Mouse (Mus musculus) frontal cortex, adult 2 months (tissue): Measurements from ENCODE around the gene Bsg. TPM values are rescaled to one million over a fixed set of nuclear protein-coding genes. Genes with fewer than 3 reads are reported as not detected.
A peak's percentile ranks its signal among the peaks of the same experiment; 100 is the strongest.
"Not testable (repeated sequence)": the region's sequence is repeated elsewhere in the genome, so short reads cannot be mapped to it uniquely, and the experiment has no call there.

Experiments used
- DNase-seq, 2 experiments: peaks; one replicate each; pipeline ENCODE4 v3.0.0; 2022; ENCODE audit warnings: low spot score in 1 of 2; ENCODE audit errors: extremely low spot score in 1 of 2
- polyA plus RNA-seq: library from polyadenylated mRNA; depleted of rRNA; stranded (reverse); fragments of >200 nt; gene quantifications from 2 replicates; pipeline ENCODE4 v1.2.3, GENCODE M21; 2012

Gene Bsg
- polyA plus RNA-seq, 1 experiment, result 1,126 TPM

DNA sequence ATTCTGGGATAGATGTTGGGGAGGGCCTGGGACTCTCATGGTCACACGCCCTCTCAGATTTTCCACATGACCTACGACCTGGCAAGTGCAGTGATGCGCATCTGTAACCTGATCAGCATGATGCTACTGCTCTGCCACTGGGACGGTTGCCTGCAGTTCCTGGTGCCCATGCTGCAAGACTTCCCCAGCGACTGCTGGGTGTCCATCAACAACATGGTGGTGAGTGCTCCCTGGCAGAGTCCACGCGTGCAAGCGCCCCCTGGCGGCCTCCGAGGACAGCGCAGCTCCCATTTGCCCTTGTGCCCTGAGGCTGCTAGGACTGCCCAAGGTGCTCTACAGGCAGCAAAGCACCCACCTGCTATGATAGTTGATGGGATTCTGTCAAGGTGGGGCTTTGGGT, 21.8 kb downstream of the Bsg start:
- DNase-seq, result peak in 1 of 2 experiments; percentile 53

DNA sequence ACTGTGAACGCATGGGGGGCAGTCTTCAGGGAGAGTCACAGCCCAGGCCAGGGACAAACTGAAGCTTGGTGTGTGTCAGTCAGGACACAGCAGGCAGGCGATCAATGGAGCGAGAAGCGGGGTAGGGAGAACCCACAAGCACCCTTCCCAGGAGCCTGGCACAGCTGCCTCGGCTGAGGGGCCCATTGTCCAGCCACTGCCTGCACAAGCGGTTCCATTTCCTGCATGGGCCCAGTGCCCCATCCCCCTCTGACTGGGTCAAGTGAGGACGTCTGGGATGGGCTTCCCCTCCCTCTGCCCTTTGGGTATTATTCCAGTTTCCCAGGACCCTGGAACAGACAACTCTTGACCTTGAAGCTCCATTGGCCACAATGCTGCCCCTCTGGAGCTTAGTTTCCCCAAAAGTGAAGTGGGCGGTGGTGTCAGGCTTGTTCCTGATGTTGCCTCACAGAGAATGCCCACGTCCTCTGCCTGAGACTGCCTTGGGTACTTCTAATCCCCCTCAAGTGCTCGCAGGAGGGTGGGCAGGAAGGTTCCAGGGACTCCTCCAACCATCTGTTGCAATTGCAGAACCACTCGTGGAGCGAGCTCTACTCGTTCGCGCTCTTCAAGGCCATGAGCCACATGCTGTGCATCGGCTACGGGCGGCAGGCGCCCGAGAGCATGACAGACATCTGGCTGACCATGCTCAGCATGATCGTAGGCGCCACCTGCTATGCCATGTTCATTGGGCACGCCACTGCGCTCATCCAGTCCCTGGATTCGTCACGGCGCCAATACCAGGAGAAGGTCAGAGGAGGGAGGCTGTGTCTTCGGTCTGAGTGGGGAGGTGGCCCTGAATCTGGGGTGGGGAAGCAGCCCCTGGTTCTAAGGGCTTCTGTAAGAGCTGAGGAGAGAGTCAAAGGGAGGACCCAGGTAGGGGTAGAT, 24.3 kb downstream of the Bsg start:
- DNase-seq, result peak in 1 of 2 experiments; percentile 70

DNA sequence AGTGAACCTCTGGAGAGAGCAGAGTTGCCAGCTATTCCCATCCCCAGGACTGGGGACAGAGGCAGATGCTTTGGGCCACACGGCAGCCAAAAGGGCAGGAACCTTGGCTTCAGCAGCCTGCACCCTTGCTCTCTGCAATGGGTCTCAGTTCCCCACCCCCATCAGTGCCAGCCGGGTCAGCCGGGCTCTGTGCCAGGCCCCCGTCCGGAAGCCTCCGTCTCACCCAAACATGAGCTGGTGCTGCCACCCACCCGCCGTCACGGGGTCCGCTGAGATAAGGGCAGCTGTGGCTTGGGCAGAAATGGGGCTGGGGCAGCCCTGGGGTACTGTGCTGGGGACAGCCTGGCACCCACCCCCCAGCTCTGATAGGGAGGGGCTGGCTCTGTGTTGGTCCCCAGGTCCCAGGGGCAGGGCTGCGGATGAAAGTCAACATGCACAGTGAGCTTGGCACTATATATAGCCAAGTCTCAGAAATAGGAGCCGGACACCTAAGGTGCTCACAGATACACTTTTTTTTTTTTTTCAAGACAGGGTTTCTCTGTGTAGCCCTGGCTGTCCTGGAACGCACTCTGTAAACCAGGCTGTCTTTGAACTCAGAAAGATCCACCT, 25.2 kb downstream of the Bsg start:
- peak in 1 of 2 experiments; percentile 59 for DNase-seq

DNA sequence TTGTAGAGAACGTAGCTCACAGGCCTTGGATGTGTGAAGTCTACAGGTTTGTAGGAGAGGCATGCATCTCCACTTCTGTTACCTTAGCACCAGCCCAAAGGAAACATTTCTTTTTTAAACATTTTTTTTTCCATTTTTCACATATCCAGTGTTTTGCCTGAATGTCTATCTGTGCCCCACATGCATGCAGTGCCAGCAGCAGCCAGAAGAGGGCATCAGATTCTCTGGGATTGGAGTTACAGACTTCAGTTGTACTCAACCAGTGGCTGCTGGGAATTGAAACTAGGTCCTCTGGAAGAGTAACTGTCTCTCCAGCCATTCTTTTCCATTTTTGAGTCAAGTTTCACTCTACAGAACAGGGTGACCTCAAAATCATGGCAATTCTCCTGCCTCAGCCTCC, 28.2 kb downstream of the Bsg start:
- peak in 1 of 2 experiments; percentile 62 for DNase-seq

DNA sequence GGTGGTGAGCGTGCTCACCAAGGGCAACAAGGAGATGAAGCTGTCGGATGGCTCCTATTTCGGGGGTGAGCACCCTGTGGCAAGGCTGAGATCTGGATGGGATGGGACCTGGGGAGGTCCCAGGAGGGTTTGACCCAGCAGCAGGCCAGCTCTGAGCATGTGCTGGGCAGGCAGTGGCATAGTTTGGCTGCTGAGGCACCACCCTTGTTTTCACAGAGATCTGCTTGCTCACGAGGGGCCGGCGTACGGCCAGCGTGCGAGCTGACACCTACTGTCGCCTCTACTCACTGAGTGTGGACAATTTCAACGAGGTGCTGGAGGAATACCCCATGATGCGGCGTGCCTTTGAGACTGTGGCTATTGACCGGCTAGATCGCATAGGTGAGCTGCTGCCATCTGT, 29.6 kb downstream of the Bsg start:
- DNase-seq, result no peak

DNA sequence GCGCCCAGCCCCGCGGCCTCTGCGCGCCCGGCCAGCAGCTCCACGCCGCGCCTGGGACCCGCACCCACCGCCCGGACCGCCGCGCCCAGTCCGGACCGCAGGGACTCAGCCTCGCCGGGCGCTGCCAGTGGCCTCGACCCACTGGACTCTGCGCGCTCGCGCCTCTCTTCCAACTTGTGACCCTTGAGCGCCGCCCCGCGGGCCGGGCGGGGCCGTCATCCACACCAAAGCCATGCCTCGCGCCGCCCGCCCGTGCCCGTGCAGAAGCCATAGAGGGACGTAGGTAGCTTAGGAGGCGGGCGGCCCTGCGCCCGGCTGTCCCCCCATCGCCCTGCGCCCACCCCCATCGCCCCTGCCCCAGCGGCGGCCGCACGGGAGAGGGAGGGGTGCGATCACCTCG, 31.1 kb downstream of the Bsg start:
- no peak for DNase-seq

DNA sequence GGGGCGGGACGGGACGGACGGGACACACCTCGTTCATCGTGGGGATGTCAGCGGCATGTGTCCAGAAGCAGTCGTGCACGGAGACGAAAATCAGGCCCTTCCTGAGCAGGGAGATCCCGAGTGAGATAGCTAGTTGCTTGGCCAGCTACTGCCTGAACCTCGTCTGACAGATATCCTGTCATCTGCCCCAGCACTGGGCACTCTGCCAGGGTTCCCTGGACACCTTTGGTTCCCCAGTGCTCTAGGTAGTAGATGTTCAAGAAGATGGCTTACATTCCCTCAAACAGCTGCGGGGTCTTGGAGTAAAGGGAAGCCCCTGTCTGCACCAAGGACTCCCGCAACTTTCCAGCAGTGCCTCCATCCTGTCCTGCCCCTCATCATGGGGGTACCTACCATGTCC, 32.4 kb downstream of the Bsg start:
- DNase-seq, result no peak

DNA sequence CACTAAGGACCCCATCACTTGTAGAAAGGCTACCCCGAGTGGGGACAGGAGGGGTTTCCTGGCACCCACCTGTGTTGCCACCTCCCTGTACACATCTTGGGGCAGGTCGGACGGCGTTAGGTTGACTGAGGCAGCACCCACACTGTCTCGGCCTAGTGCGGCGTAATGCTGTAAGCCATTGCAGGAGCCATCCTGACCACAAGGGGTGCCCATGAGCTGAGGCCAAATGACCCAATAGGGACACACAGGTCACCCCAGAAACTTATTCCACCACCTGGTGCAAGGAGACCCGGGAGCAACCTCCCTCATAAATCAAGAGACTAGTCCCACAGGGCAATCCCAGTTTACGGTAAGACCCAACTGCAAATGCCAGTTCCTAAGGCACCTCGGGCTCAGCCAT, 34.0 kb downstream of the Bsg start:
- DNase-seq, result no peak

DNA sequence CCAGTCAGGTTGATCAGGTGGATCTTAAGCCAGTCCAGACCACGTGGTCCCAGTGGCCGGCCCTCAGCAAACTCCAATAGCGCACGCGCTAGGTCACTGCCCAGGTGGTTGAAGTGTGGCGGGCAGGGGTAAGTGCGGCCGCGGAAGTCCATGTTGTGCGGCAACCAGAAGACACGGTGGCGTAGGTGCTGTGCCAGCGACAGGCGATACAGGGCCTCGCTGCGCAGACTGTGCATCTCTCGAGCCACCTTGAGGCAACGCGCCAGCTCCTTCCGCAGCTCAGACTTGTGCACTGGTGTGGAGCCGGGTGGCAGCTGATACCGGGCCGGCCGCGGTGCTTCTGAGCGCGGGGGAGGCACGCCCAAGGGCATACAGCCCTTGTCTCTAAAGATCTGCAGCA, 34.9 kb downstream of the Bsg start:
- no peak for DNase-seq

DNA sequence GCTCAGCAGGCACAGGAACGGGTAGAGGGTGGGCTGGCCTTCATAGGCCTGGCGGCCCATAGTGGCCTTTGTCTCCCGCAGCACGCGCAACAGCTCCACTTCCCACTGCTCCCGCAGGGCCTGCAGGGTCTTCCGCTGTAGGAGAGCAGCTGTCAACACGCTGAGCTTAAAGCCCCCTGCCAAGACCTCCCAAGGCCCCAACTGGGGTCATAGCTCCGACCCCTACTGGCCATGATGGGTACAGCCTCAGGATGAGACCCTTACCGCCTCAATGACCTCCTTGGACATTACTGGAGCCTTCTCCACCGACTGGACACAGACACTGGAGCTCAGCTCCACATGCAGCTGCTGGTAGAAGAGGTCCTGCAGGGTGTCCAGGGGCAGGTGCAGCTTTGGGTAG, 36.6 kb downstream of the Bsg start:
- DNase-seq, result no peak

DNA sequence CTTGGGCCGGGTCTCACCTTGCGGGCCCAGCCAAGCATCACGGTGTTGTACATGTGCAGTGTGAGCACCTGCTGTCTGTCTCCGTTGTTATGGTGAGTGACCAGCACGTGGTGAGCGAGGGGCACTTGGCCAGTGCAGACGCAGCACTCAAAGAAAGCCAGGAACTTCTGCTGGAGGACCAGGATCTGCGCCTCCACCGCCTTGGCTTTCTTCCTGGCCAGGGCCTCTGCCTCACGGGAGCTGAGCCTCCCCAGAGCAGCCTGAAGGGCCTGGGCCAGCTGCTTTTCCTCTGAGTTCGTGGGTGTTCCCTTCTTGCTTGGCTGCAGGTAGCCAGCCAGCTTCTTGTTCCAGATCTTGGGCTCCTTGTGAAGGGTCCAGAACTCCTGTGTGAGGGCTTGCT, 38.9 kb downstream of the Bsg start:
- no peak for DNase-seq

DNA sequence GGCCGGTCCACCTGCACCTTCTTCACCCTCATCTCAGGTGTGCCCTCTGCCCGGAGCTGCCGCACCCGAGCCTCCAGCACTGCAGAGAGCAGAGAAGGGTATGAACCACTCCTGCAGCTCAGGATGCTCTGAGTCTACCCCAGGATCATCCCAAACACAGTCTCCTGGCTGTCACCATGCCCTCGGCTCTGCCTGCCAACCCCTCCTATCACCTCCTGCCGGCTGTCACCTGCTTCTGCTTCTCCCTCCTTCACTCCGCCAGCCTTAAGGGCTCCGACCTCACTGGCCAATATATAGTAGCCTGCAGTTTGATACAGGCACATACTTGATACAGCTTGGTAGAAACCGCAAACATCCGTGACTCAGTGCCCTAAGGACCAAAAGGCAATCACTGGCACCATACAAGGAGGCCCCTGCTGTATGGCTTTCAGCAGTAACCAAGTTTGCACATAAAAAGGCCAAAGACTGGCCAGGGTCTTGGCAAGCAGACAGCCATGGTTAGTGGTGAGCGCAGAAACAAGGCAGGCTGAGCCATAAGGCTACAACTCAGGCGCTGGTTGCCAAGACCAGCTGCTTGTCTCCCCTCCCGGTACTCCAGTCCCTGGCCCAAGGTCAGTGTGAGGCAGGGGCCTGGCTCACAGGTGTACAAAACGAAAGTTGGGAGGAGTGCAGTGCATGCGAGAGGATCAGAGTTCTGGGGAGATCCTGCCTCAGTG, 39.5 kb downstream of the Bsg start:
- no peak for DNase-seq

DNA sequence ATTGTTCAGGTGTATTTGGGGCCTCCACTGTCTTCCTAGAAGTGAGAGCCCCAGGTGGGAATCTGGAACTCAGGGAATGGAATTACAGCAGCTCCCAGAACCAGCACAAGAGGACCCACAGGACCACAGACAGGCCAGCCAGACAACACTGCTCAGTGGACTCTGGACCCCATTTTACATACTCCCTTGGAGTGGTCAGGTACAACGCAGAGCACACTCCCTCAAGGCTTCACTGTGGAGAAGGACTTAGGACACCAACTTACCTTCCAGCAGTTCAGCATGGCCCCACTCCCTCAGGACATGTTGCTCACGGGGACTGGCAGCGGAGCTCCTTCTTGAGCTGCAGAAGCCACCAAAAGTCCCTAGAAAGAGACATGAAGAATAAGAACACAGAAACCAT, 41.1 kb downstream of the Bsg start:
- no peak for DNase-seq

DNA sequence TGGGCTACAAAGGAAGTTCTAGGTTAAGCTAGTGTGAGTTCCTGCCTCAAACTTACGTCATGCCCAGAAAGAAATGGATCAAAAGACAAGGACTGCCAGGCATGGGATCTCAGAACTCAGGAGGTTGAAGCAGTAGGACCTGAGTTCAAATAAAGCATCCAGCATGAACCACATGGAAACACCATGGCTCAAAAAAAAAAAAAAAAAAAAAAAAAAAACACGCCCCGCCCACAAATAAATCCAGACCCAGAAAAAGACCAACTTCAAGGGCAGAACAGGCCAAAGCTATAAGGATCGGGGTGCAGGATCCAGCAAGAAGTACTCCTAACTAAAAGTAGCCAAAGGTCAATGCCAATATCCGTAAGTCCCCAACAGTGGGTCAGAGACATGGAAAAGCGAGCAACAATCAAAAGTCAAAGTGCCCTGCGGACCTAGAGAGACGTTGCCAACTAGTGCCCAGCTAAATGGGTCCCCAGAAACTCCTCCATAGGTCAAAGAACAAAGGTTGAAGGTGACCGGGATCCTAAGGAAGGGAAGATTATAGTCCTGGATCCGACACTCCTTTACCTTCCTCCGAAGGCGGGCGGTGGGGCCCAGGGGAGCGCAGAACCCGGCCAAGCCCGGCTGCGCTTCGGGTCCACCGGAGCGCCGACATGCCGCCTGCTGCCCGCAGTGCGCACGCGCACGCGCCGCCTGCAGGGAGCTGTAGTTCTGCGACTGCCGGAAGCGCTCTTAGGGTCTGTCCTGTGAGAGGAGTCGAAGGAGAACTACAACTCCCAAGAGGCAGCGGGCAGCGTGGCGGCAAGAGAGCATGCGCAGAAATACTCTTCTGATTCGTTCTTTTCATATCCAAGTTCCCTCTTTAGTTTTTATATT, 41.8 kb downstream of the Bsg start, which contains the start of gene Polrmt:
Polrmt (minus strand) TSS at position 684 of the 876 bp plus-strand sequence.
- DNase-seq, result peak; percentile 97 to 98

DNA sequence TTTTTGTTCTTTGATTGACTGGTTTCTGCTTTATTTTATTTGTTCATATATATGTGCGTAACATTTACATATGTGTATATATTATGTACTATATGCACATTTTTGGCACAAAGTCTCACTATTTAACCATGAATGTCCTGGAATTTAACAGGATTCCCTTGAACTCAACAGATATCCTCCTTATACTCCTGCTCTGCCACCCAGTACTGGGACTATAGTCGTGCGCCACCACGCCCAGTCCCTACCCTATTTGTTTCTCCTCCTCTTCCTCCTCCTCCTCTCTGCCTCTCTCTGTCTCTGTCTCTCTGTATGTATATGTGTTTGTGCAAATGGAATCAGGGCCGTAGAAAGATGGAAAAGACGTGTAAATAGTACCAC, 42.5 kb downstream of the Bsg start:
- DNase-seq, result no peak

DNA sequence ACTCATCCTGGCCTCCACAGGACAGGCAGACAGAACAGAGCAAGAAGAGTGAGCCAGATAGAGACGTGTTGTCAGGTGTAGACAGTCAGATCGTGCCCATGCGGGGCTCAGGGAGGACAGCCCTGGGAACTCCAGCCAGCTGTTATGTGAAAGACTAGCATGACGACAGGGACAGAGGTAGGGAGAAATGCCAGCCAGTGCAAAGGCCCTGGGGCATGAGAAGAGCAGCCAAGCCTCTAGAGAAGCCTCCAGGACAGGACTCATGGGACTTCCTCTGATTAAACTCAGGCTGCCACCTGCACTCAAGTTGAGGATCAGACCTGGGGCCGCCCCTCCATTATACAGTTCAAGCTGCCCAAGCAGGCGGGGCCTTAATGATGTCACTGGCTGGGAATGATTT, 44.2 kb downstream of the Bsg start:
- DNase-seq, result no peak

DNA sequence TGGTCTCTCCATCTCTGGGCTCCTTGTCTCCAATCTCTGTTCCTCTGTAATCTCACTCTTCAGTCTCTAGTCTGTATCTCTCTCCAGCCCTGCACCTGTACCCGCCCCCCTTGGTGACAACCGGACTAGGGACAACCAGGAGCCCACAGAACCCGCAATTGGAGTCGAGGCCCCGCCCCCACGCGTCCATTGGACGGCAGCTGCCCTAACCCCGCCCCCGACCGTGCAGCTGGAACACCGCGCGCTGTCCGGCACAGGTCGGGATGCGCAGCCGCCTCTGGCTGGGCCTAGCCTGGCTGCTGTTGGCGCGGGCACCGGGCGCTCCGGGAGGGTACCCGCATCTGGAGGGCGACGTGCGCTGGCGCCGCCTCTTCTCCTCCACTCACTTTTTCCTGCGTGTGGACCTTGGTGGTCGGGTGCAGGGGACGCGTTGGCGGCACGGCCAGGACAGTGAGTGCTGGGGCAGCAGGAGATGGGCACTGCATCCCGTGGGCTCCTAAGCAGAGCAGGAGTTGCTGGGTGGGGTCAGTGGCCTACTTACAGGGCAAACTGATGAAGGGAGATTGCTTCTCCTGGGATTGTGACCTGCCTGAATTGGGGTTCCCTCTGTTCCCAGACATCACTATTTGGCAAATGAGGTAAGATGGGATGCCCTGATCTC, 50.7 kb downstream of the Bsg start, which contains the start of gene Fgf22:
Fgf22 (plus strand) TSS at position 221 of the 661 bp plus-strand sequence.
- peak; percentile 67 to 82 for DNase-seq

DNA sequence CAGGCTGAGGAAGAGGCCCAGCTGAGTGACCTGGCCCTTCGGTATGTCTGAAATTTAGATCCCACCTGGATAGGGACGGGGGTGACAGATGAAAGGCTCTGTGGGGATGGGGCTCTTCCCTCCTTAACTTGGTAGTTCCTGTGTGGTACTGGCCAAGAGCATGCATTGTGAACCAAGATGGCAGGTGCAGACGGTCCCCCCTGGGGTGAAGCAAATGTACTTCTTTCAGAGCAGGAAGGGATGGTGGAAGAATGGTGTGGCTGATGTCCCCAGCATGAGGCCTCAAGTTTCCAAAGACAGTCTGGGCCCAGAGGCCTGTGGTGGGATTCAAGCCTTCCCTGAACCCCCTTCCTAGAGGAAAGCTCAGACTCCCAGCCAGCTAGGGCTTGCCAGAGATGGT, 51.6 kb downstream of the Bsg start:
- DNase-seq, result no peak

DNA sequence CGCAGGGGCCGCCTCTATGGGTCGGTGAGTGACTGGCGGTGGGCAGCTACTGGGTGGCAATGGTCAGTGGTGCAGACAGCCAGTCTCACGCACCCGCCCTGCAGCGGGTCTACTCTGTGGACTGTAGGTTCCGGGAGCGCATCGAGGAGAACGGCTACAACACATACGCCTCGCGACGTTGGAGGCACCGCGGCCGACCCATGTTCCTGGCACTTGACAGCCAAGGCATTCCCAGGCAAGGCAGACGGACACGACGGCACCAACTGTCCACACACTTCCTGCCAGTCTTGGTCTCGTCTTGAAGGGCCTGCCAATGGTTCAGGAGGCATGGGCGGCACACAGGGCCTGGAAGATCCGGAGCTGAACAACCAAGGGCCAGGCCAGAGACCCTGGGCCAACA, 52.4 kb downstream of the Bsg start:
- no peak for DNase-seq

DNA sequence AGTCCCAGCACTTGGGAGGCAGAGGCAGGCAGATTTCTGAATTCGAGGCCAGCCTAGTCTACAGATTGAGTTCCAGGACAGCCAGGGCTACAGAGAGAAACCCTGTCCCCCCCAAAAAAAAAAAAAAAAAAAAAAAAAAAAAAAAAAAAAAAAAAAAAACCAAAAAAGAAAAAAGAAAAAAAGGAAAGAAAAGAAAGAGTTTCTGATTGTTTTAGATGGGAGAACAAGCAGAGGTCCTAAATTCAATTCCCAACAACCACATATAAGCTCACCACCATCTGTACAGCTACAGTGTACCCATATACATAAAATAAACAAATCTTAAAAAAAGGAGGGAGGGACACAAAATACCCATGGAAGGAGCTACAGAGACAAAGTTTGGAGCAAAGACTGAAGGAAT, 55.4 kb downstream of the Bsg start:
- DNase-seq, result not testable (repeated sequence)
